Comparison of ENCODE assay signal across 9 mouse cellular contexts in the genomic region with DNA sequence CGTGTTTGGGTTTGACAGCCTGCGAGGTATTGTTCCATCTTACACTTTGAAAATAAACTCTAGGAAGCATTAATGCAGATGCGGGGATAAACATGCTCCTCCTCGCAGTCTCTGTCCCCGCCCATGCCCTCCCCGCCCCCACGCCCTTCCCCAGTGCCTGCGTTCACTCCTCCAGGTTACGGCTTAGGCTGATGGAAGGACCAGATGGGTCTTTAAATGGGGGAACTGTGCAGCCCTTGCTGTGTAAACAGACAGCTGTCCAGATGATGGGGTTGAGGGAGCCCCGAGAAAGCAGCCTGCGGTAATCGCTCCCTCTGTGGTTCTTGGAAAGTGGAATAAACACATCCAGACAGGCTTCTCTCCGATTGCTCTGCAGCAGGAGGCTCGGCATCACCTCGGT.
DNase-seq lines count a peak whose midpoint lies in the region; ATAC-seq and TF ChIP-seq lines count a peak whose summit lies in the region.
"Had no signal": no experiment of that assay in that cellular context is flagged by ENCODE, and none has a peak within 500 bp of the region (broad histone marks: within the 10 kb centered on the region; RNA-seq: fewer than 3 reads in every experiment).

No protein-coding gene starts in this region.

- DNase-seq in lung, adult 18-20 months = no peak
- DNase-seq in liver, embryonic 14.5 days (ENCODE audit: low read depth in 3 of 3, low spot score in 3 of 3) = no peak
- peak; percentile 37 for DNase-seq in thymus, postnatal 25 days
- DNase-seq in cerebellum, postnatal 36 days = no peak
- no peak for DNase-seq in c-Kit-positive CD71-positive TER-119-positive erythroid progenitor cells, embryonic 14.5 days (ENCODE audit: low spot score)
- DNase-seq in right cerebral cortex, postnatal 14 days = no peak

- TF ChIP-seq EP300 in liver, embryonic 14.5 days (IDR thresholded peaks at IDR 0.05; ENCODE audit: low read depth) = no peak

- H3K9me3 ChIP-seq in lung, embryonic 16.5 days (ENCODE audit: control insufficient read depth, low read length) = no peaks in the 10 kb centered on the region
- H3K9me3 ChIP-seq in heart, embryonic 15.5 days (replicated peaks) = no peaks in the 10 kb centered on the region
- no peaks in the 10 kb centered on the region for H3K9me3 ChIP-seq in liver, embryonic 14.5 days (ENCODE audit: control insufficient read depth, low read length)

- ATAC-seq in lung, embryonic 16.5 days (ENCODE audit: low read depth) = peak; percentile 62
- ATAC-seq in heart, embryonic 15.5 days (replicated peaks; ENCODE audit: insufficient number of reproducible peaks, insufficient read depth, low FRiP score, low read depth) = peak; percentile 45; the same call in 1 of the 2 replicates
- ATAC-seq in liver, embryonic 14.5 days (ENCODE audit: insufficient read depth) = no peak
- ATAC-seq: Patski had no signal

- no peak for TF ChIP-seq CTCF in liver, embryonic 14.5 days (IDR thresholded peaks at IDR 0.05; ENCODE audit: low read depth)

- H3K36me3 ChIP-seq in lung, embryonic 16.5 days (ENCODE audit: control insufficient read depth, insufficient read depth, low read length) = no peaks in the 10 kb centered on the region
- H3K36me3 ChIP-seq in heart, embryonic 15.5 days = no peaks in the 10 kb centered on the region
- no peaks in the 10 kb centered on the region for H3K36me3 ChIP-seq in liver, embryonic 14.5 days (replicated peaks; ENCODE audit: control insufficient read depth, insufficient read depth, low read depth)

- H3K27ac ChIP-seq in lung, embryonic 16.5 days (ENCODE audit: low read length) = peak overlapping the region; percentile 75
- peak overlapping the region; percentile 62 for H3K27ac ChIP-seq in heart, embryonic 15.5 days
- no peak overlapping the region for H3K27ac ChIP-seq in liver, embryonic 14.5 days

- H3K9ac ChIP-seq in lung, embryonic 16.5 days (ENCODE audit: low read length) = peak overlapping the region; percentile 51
- no peak overlapping the region for H3K9ac ChIP-seq in heart, embryonic 15.5 days
- H3K9ac ChIP-seq in liver, embryonic 14.5 days (replicated peaks) = no peak overlapping the region

- WGBS in lung, embryonic 16.5 days = 8% methylated on average over 15 of the region's 15 CpGs
- 13% methylated on average over 15 of the region's 15 CpGs for WGBS in heart, embryonic 15.5 days
- WGBS in liver, embryonic 14.5 days (ENCODE audit: insufficient replicate concordance) = 9% methylated on average over 15 of the region's 15 CpGs

- H3K4me3 ChIP-seq in lung, embryonic 16.5 days (ENCODE audit: low read length) = no peak overlapping the region; the same call in 1 of the 2 replicates
- 0 out of 2 replicates have a peak overlapping the region, but pooled peaks have one; percentile 8 for H3K4me3 ChIP-seq in heart, embryonic 15.5 days
- H3K4me3 ChIP-seq in liver, embryonic 14.5 days (ENCODE audit: insufficient read depth in 1 of 2, low read depth in 2 of 2, low read length in 2 of 2) = no peak overlapping the region

- no peaks in the 10 kb centered on the region for H3K27me3 ChIP-seq in lung, embryonic 16.5 days (ENCODE audit: control insufficient read depth, insufficient read depth, low read depth, low read length)
- peaks cover 6% of the 10 kb centered on the region; the same call in 1 of the 2 replicates for H3K27me3 ChIP-seq in heart, embryonic 15.5 days
- H3K27me3 ChIP-seq in liver, embryonic 14.5 days (ENCODE audit: control insufficient read depth, insufficient read depth, low read length) = no peaks in the 10 kb centered on the region; the same call in 1 of the 2 replicates

- peak overlapping the region; percentile 46 for H3K4me2 ChIP-seq in lung, embryonic 16.5 days (ENCODE audit: low read depth, low read length)
- peak overlapping the region; percentile 55 for H3K4me2 ChIP-seq in heart, embryonic 15.5 days
- H3K4me2 ChIP-seq in liver, embryonic 14.5 days (ENCODE audit: low read depth) = peak overlapping the region; percentile 18; the same call in 1 of the 2 replicates

- peaks cover 25% of the 10 kb centered on the region for H3K4me1 ChIP-seq in lung, embryonic 16.5 days (replicated peaks; ENCODE audit: control insufficient read depth, insufficient read depth, low read length)
- H3K4me1 ChIP-seq in heart, embryonic 15.5 days (replicated peaks) = peaks cover 22% of the 10 kb centered on the region
- H3K4me1 ChIP-seq in liver, embryonic 14.5 days (replicated peaks; ENCODE audit: control insufficient read depth in 2 of 2, insufficient read depth in 2 of 2, low read length in 1 of 2) = peaks cover 0 to 8% of the 10 kb centered on the region in 2 experiments; a peak in 2 of 4 replicates
